Mouse (Mus musculus): ENCODE data around the gene Dnmt3c. TPM values are rescaled to one million over a fixed set of nuclear protein-coding genes. Genes with fewer than 3 reads are reported as not detected.

The Dnmt3c gene
- total and polyA plus RNA-seq, 3 experiments = 0.04 TPM; not detected in 2

DNA sequence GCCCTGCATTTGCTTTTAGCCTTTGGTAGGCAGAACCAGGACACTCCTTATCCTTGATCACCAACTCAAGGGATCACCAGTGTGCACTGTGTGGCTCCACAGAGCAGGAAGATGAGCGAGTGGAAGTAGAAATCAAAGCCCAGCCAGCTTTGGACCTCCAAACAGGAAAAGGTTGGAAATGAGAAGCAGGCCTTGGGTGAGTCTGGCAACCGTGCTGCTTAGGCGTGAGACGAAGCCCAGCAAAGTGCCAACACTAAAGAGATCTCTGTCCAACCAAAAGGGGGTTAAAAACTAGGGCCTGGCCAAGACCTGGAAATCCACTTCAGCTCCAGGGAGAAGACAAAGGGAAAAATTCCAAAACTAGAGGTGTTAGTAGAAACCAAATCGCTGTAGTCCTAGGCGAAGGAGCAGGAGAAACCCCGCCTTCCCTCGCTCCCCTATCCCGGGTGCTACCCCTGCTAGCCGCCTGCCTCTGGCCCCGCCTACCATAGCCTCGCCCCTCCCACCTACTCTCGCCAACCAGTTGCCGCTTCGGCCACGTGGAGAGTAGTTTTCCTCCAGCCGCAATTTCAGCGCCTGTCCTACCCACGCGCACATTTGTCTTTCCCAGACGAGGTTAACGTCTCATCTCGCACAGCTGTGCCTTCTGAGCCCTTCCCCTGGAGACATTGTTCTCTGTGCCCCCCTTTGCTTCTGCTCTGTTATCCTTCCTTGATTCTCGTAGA, 82.3 kb downstream of the Dnmt3c start:
- Histone ChIP-seq H3K4me1 (ENCODE audit: control insufficient read depth in 1 of 2, insufficient read depth in 2 of 2) (peaks cover 7 to 19% of the 10 kb centered on the region in 2 experiments; a peak in 3 of 4 replicates), H3K9ac (ENCODE audit: insufficient read depth, low read depth) (no peak overlapping the region), H3K27me3 (replicated peaks) (no peaks in the 10 kb centered on the region), H3K4me3 (replicated peaks in 1 of 3; ENCODE audit: low read depth in 2 of 3, low read length in 2 of 3, poor library complexity in 1 of 3) (no peak overlapping the region), H3K27ac (ENCODE audit: insufficient read depth, low read depth) (no peak overlapping the region), H3K36me3 (replicated peaks in 1 of 2; ENCODE audit: control insufficient read depth in 1 of 2, insufficient read depth in 1 of 2, low read length in 1 of 2) (peaks cover 0 to 11% of the 10 kb centered on the region in 2 experiments), H3K79me2 (replicated peaks; ENCODE audit: control insufficient read depth, extremely low read depth, insufficient read depth, poor library complexity, severe bottlenecking) (no peaks in the 10 kb centered on the region), H3K4me2 (ENCODE audit: insufficient read depth, low read depth, poor library complexity, severe bottlenecking) (no peak overlapping the region), H3K9me3 (replicated peaks; ENCODE audit: low read length) (no peaks in the 10 kb centered on the region)
- dilution Hi-C loops (cut with MboI; ENCODE audit: extremely low pct_ligation_motif_present, extremely low pct_unique_long_range_greater_than_20kb, low sequenced_read_pairs) = no loop called here
- DNase-seq (ENCODE audit: extremely low read depth) = no peak
- no peak for TF ChIP-seq SMC3 (IDR thresholded peaks at IDR 0.05; ENCODE audit: low read depth, low read length)
- TF ChIP-seq USF2 (conservative IDR thresholded peaks at IDR 0.05; ENCODE audit: low read depth, low read length) = no peak
- TF ChIP-seq SIN3A (IDR thresholded peaks at IDR 0.05; ENCODE audit: low read length) = no peak
- TF ChIP-seq CHD2 (IDR thresholded peaks at IDR 0.05; ENCODE audit: low read length) = no peak
- TF ChIP-seq USF1 (IDR thresholded peaks at IDR 0.05; ENCODE audit: low read depth, low read length) = no peak
- TF ChIP-seq BHLHE40 (IDR thresholded peaks at IDR 0.05; ENCODE audit: low read depth, low read length) = no peak
- TF ChIP-seq HCFC1 (IDR thresholded peaks at IDR 0.05; ENCODE audit: low read depth, low read length) = no peak
- no peak for TF ChIP-seq NRF1 (IDR thresholded peaks at IDR 0.05; ENCODE audit: low read depth, low read length)
- no peak for TF ChIP-seq ZC3H11A (IDR thresholded peaks at IDR 0.05; ENCODE audit: low read depth, low read length)
- TF ChIP-seq POLR2A (IDR thresholded peaks at IDR 0.05; ENCODE audit: low read depth, low read length) = no peak
- no peak for TF ChIP-seq CHD1 (IDR thresholded peaks at IDR 0.05; ENCODE audit: low read depth, low read length)
- no peak for TF ChIP-seq CTCF (conservative IDR thresholded peaks at IDR 0.05 in 1 of 2, IDR thresholded peaks at IDR 0.05 in 1 of 2; ENCODE audit: low read depth in 2 of 2, low read length in 2 of 2)
- no peak for TF ChIP-seq POLR2AphosphoS2 (IDR thresholded peaks at IDR 0.05; ENCODE audit: low read depth, low read length)
- TF ChIP-seq ZNF384 (IDR thresholded peaks at IDR 0.05; ENCODE audit: low read depth, low read length) = no peak
- TF ChIP-seq GABPA (IDR thresholded peaks at IDR 0.05; ENCODE audit: insufficient replicate concordance, low read depth, low read length) = no peak
- TF ChIP-seq E2F4 (IDR thresholded peaks at IDR 0.05; ENCODE audit: insufficient replicate concordance, low read depth, low read length) = no peak
- TF ChIP-seq UBTF (IDR thresholded peaks at IDR 0.05; ENCODE audit: low read depth, low read length) = no peak
- no peak for TF ChIP-seq RAD21 (IDR thresholded peaks at IDR 0.05; ENCODE audit: low read depth, low read length)
- in situ Hi-C loops (cut with MboI; ENCODE audit: low pct_ligation_motif_present, low pct_unique_long_range_greater_than_20kb, low sequenced_read_pairs) = no loop called here

Other genes with a start within 250 kb of the Dnmt3c start
- gene 4930404H24Rik, start 203.9 kb upstream of the Dnmt3c start, total RNA-seq (2012; rRNA removed) = not detected in 2 replicates
- gene 4930404H24Rik, start 203.9 kb upstream of the Dnmt3c start, total RNA-seq (2014; rRNA removed) = not detected in 2 replicates
- gene 4930404H24Rik, start 203.9 kb upstream of the Dnmt3c start, polyA plus RNA-seq (2012; ENCODE audit: insufficient read length, low read depth) = not detected in 2 replicates
- 3.5 and 3.7 TPM in 2 replicates for gene Nol4l, start 166.7 kb upstream of the Dnmt3c start, total RNA-seq (2012; rRNA removed)
- 1.0 and 1.3 TPM in 2 replicates for gene Nol4l, start 166.7 kb upstream of the Dnmt3c start, total RNA-seq (2014; rRNA removed)
- gene Nol4l, start 166.7 kb upstream of the Dnmt3c start, polyA plus RNA-seq (2012; ENCODE audit: insufficient read length, low read depth) = 1.9 and 3.5 TPM in 2 replicates
- 18.9 and 22.2 TPM in 2 replicates for gene Commd7, start 63.9 kb upstream of the Dnmt3c start, total RNA-seq (2012; rRNA removed)
- gene Commd7, start 63.9 kb upstream of the Dnmt3c start, total RNA-seq (2014; rRNA removed) = 28.4 and 29.1 TPM in 2 replicates
- 34.7 and 35.2 TPM in 2 replicates for gene Commd7, start 63.9 kb upstream of the Dnmt3c start, polyA plus RNA-seq (2012; ENCODE audit: insufficient read length, low read depth)
- gene Dnmt3b, start 47.2 kb upstream of the Dnmt3c start, total RNA-seq (2012; rRNA removed) = 8.4 TPM in 2 replicates
- gene Dnmt3b, start 47.2 kb upstream of the Dnmt3c start, total RNA-seq (2014; rRNA removed) = 5.3 and 6.0 TPM in 2 replicates
- 8.9 and 9.4 TPM in 2 replicates for gene Dnmt3b, start 47.2 kb upstream of the Dnmt3c start, polyA plus RNA-seq (2012; ENCODE audit: insufficient read length, low read depth)
- 30.8 and 44.7 TPM in 2 replicates for gene Mapre1, start 44.6 kb downstream of the Dnmt3c start, total RNA-seq (2012; rRNA removed)
- gene Mapre1, start 44.6 kb downstream of the Dnmt3c start, total RNA-seq (2014; rRNA removed) = 136 and 163 TPM in 2 replicates
- 134 and 148 TPM in 2 replicates for gene Mapre1, start 44.6 kb downstream of the Dnmt3c start, polyA plus RNA-seq (2012; ENCODE audit: insufficient read length, low read depth)
- 0.21 and 0.42 TPM in 2 replicates for gene Efcab8, start 83.3 kb downstream of the Dnmt3c start, total RNA-seq (2012; rRNA removed)
- gene Efcab8, start 83.3 kb downstream of the Dnmt3c start, total RNA-seq (2014; rRNA removed) = 0.08 TPM in 1 of 2 replicates, not detected in the other
- 0.15 and 0.39 TPM in 2 replicates for gene Efcab8, start 83.3 kb downstream of the Dnmt3c start, polyA plus RNA-seq (2012; ENCODE audit: insufficient read length, low read depth)
- gene Sun5, start 174.4 kb downstream of the Dnmt3c start, total RNA-seq (2012; rRNA removed) = 0.30 TPM in 1 of 2 replicates, not detected in the other
- not detected in 2 replicates for gene Sun5, start 174.4 kb downstream of the Dnmt3c start, total RNA-seq (2014; rRNA removed)
- gene Sun5, start 174.4 kb downstream of the Dnmt3c start, polyA plus RNA-seq (2012; ENCODE audit: insufficient read length, low read depth) = not detected in 2 replicates
- not detected in 2 replicates for gene Bpifb2, start 178.4 kb downstream of the Dnmt3c start, total RNA-seq (2012; rRNA removed)
- gene Bpifb2, start 178.4 kb downstream of the Dnmt3c start, total RNA-seq (2014; rRNA removed) = not detected in 2 replicates
- not detected in 2 replicates for gene Bpifb2, start 178.4 kb downstream of the Dnmt3c start, polyA plus RNA-seq (2012; ENCODE audit: insufficient read length, low read depth)
- gene Bpifb6, start 203.7 kb downstream of the Dnmt3c start, total RNA-seq (2012; rRNA removed) = not detected in 2 replicates
- not detected in 2 replicates for gene Bpifb6, start 203.7 kb downstream of the Dnmt3c start, total RNA-seq (2014; rRNA removed)
- not detected in 2 replicates for gene Bpifb6, start 203.7 kb downstream of the Dnmt3c start, polyA plus RNA-seq (2012; ENCODE audit: insufficient read length, low read depth)
- gene Bpifb3, start 221.6 kb downstream of the Dnmt3c start, total RNA-seq (2012; rRNA removed) = not detected in 2 replicates
- not detected in 2 replicates for gene Bpifb3, start 221.6 kb downstream of the Dnmt3c start, total RNA-seq (2014; rRNA removed)
- gene Bpifb3, start 221.6 kb downstream of the Dnmt3c start, polyA plus RNA-seq (2012; ENCODE audit: insufficient read length, low read depth) = not detected in 2 replicates
- not detected in 2 replicates for gene Bpifb4, start 241.6 kb downstream of the Dnmt3c start, total RNA-seq (2012; rRNA removed)
- not detected in 2 replicates for gene Bpifb4, start 241.6 kb downstream of the Dnmt3c start, total RNA-seq (2014; rRNA removed)
- gene Bpifb4, start 241.6 kb downstream of the Dnmt3c start, polyA plus RNA-seq (2012; ENCODE audit: insufficient read length, low read depth) = not detected in 2 replicates

All from CH12.LX (cell line).